In genomic region chr6:83727178-83727577, GRCm38 (mm10) we compare ENCODE assay signal across 20 mouse cellular contexts. TPM values are rescaled to one million over a fixed set of nuclear protein-coding genes. Genes with fewer than 3 reads are reported as not detected.
A peak's percentile ranks its signal among the peaks of the same experiment; 100 is the strongest.
DNase-seq lines count a peak whose midpoint lies in the region; ATAC-seq and TF ChIP-seq lines count a peak whose summit lies in the region.
"Had no signal": no experiment of that assay in that cellular context is flagged by ENCODE, and none has a peak within 500 bp of the region (broad histone marks: within the 10 kb centered on the region; RNA-seq: fewer than 3 reads in every experiment).

No protein-coding gene starts in this region.

- H3K36me3 ChIP-seq in intestine, postnatal 0 days (ENCODE audit: control insufficient read depth, insufficient read depth): no peaks in the 10 kb centered on the region
- no peaks in the 10 kb centered on the region for H3K36me3 ChIP-seq in intestine, embryonic 15.5 days
- H3K36me3 ChIP-seq in midbrain, postnatal 0 days (ENCODE audit: insufficient read depth, low read length): no peaks in the 10 kb centered on the region
- no peaks in the 10 kb centered on the region for H3K36me3 ChIP-seq in midbrain, embryonic 14.5 days (ENCODE audit: control insufficient read depth, insufficient read depth, low read length)
- H3K36me3 ChIP-seq: forebrain, embryonic 10.5 days; G1E; heart, embryonic 13.5 days; midbrain, embryonic 15.5 days; stomach, embryonic 15.5 days had no signal

- no peak overlapping the region for H3K9ac ChIP-seq in intestine, postnatal 0 days (ENCODE audit: low read depth, low read length)
- H3K9ac ChIP-seq in intestine, embryonic 15.5 days: no peak overlapping the region
- H3K9ac ChIP-seq in midbrain, postnatal 0 days (replicated peaks; ENCODE audit: low read length, poor library complexity, severe bottlenecking): no peak overlapping the region
- H3K9ac ChIP-seq in midbrain, embryonic 14.5 days (replicated peaks; ENCODE audit: low read length): no peak overlapping the region
- H3K9ac ChIP-seq: heart, embryonic 13.5 days; midbrain, embryonic 15.5 days; stomach, embryonic 15.5 days had no signal

- no peak overlapping the region for H3K4me3 ChIP-seq in intestine, postnatal 0 days (ENCODE audit: low read depth, low read length)
- no peak overlapping the region for H3K4me3 ChIP-seq in intestine, embryonic 15.5 days (replicated peaks)
- no peak overlapping the region for H3K4me3 ChIP-seq in midbrain, postnatal 0 days (ENCODE audit: low read depth, low read length)
- no peak overlapping the region for H3K4me3 ChIP-seq in midbrain, embryonic 14.5 days (replicated peaks; ENCODE audit: low read depth, low read length)
- H3K4me3 ChIP-seq: forebrain, embryonic 10.5 days; heart, embryonic 13.5 days; midbrain, embryonic 15.5 days; stomach, embryonic 15.5 days had no signal

- no peaks in the 10 kb centered on the region for H3K4me1 ChIP-seq in intestine, postnatal 0 days (replicated peaks; ENCODE audit: control insufficient read depth, insufficient read depth, low read length)
- H3K4me1 ChIP-seq in intestine, embryonic 15.5 days (replicated peaks): no peaks in the 10 kb centered on the region
- H3K4me1 ChIP-seq in midbrain, postnatal 0 days (ENCODE audit: insufficient read depth, low read length): no peaks in the 10 kb centered on the region
- H3K4me1 ChIP-seq in midbrain, embryonic 14.5 days (ENCODE audit: control insufficient read depth, insufficient read depth, low read length): no peaks in the 10 kb centered on the region
- H3K4me1 ChIP-seq: forebrain, embryonic 10.5 days; heart, embryonic 13.5 days; midbrain, embryonic 15.5 days; stomach, embryonic 15.5 days had no signal

- TF ChIP-seq CTCF in intestine, postnatal 0 days (IDR thresholded peaks at IDR 0.05; ENCODE audit: low read depth): peak; percentile 55
- peak; percentile 29 for TF ChIP-seq CTCF in midbrain, postnatal 0 days (IDR thresholded peaks at IDR 0.05)
- peak; percentile 28; the same call in 1 of the 2 replicates for TF ChIP-seq CTCF in brain, embryonic 14.5 days (IDR thresholded peaks at IDR 0.05; ENCODE audit: borderline replicate concordance, extremely low read depth, insufficient read depth, insufficient read length)

- no peaks in the 10 kb centered on the region for H3K9me3 ChIP-seq in intestine, postnatal 0 days (ENCODE audit: control insufficient read depth)
- H3K9me3 ChIP-seq in intestine, embryonic 15.5 days: no peaks in the 10 kb centered on the region
- no peaks in the 10 kb centered on the region for H3K9me3 ChIP-seq in midbrain, postnatal 0 days (ENCODE audit: low read length)
- H3K9me3 ChIP-seq in midbrain, embryonic 14.5 days (ENCODE audit: control insufficient read depth, low read length): no peaks in the 10 kb centered on the region
- H3K9me3 ChIP-seq: forebrain, embryonic 10.5 days; G1E; heart, embryonic 13.5 days; midbrain, embryonic 15.5 days; stomach, embryonic 15.5 days had no signal

- H3K27me3 ChIP-seq in intestine, postnatal 0 days (replicated peaks; ENCODE audit: control insufficient read depth, insufficient read depth, low read length): peaks cover 27% of the 10 kb centered on the region
- H3K27me3 ChIP-seq in intestine, embryonic 15.5 days (replicated peaks): peaks cover 10% of the 10 kb centered on the region
- H3K27me3 ChIP-seq in midbrain, postnatal 0 days (ENCODE audit: insufficient read depth, low read length): peaks cover 6% of the 10 kb centered on the region
- H3K27me3 ChIP-seq in midbrain, embryonic 14.5 days (ENCODE audit: control insufficient read depth, insufficient read depth, low read length): peaks cover 13% of the 10 kb centered on the region

- no peak for TF ChIP-seq POLR2A in brain, embryonic 14.5 days (IDR thresholded peaks at IDR 0.05; ENCODE audit: borderline replicate concordance, extremely low read depth, insufficient read depth, insufficient read length, poor library complexity, severe bottlenecking)

- ATAC-seq in intestine, postnatal 0 days: no peak
- ATAC-seq in intestine, embryonic 15.5 days: no peak
- no peak for ATAC-seq in midbrain, postnatal 0 days (ENCODE audit: low FRiP score)
- ATAC-seq in midbrain, embryonic 14.5 days (ENCODE audit: low FRiP score, low TSS enrichment): no peak
- ATAC-seq: midbrain, embryonic 15.5 days had no signal

- H3K27ac ChIP-seq in intestine, postnatal 0 days (ENCODE audit: low read depth, low read length): no peak overlapping the region
- H3K27ac ChIP-seq in intestine, embryonic 15.5 days: no peak overlapping the region
- H3K27ac ChIP-seq in midbrain, postnatal 0 days (ENCODE audit: low read depth, low read length): no peak overlapping the region
- no peak overlapping the region for H3K27ac ChIP-seq in midbrain, embryonic 14.5 days (replicated peaks; ENCODE audit: low read depth, low read length)
- H3K27ac ChIP-seq: forebrain, embryonic 10.5 days; heart, embryonic 13.5 days; midbrain, embryonic 15.5 days; stomach, embryonic 15.5 days had no signal

- DNase-seq in midbrain, postnatal 0 days (ENCODE audit: low spot score): no peak
- no peak for DNase-seq in midbrain, embryonic 14.5 days
- DNase-seq in brain, embryonic 14.5 days (ENCODE audit: low read depth): no peak
- no peak for DNase-seq in lung, postnatal 36 days
- no peak for DNase-seq in right cerebral cortex, postnatal 4 days
- DNase-seq: adrenal gland, postnatal 14 days; cerebellum, adult 18-20 months; lung, adult 18-20 months; thymus, postnatal 4 days had no signal

- WGBS in intestine, postnatal 0 days: 48% methylated on average over 4 of the region's 4 CpGs
- 41% methylated on average over 4 of the region's 4 CpGs for WGBS in intestine, embryonic 15.5 days
- WGBS in midbrain, postnatal 0 days: 45% methylated on average over 4 of the region's 4 CpGs
- WGBS in midbrain, embryonic 14.5 days: 46% methylated on average over 4 of the region's 4 CpGs

- no peak overlapping the region for H3K4me2 ChIP-seq in intestine, postnatal 0 days (replicated peaks; ENCODE audit: low read depth)
- no peak overlapping the region for H3K4me2 ChIP-seq in intestine, embryonic 15.5 days (replicated peaks)
- no peak overlapping the region for H3K4me2 ChIP-seq in midbrain, postnatal 0 days (ENCODE audit: low read depth, low read length, poor library complexity, severe bottlenecking)
- H3K4me2 ChIP-seq in midbrain, embryonic 14.5 days (ENCODE audit: low read length): no peak overlapping the region
- H3K4me2 ChIP-seq: heart, embryonic 13.5 days; midbrain, embryonic 15.5 days; stomach, embryonic 15.5 days had no signal

RNA-seq across cellular contexts. Expression of gene Atp6v1b1, which starts 15.6 kb away (rescaled TPM):
- not detected in 2 replicates for polyA plus RNA-seq in intestine, postnatal 0 days (2015; fragmentation: Nextera tagmentation; extraction: Ambion mirVana)
- polyA plus RNA-seq in intestine, embryonic 15.5 days (2015; fragmentation: Nextera tagmentation; extraction: Ambion mirVana): 0.08 TPM in 1 of 2 replicates, not detected in the other
- 0.77 TPM in 1 of 2 replicates, not detected in the other for total RNA-seq in midbrain, postnatal 0 days (2014; rRNA removed)
- 0.07 TPM in 1 of 2 replicates, not detected in the other for polyA plus RNA-seq in midbrain, postnatal 0 days (2015; fragmentation: Nextera tagmentation; extraction: Ambion mirVana)
- polyA plus RNA-seq in midbrain, embryonic 14.5 days (2014; fragmentation: Nextera tagmentation; extraction: Ambion mirVana): 0.18 TPM in 1 of 2 replicates, not detected in the other
- polyA plus RNA-seq in brain, embryonic 14.5 days (2012; rRNA removed): 0.08 and 0.26 TPM in 2 replicates
- total RNA-seq: adrenal gland, postnatal 14 days; gastrocnemius, adult 8-10 months had no signal
- polyA plus RNA-seq: forebrain, embryonic 10.5 days; G1E; heart, embryonic 13.5 days; large intestine, adult 2 months; midbrain, embryonic 15.5 days; neural tube, embryonic 14.5 days had no signal

RNA-seq across cellular contexts. Expression of gene Vax2, which starts 16.1 kb away (rescaled TPM):
- not detected in 2 replicates for polyA plus RNA-seq in intestine, postnatal 0 days (2015; fragmentation: Nextera tagmentation; extraction: Ambion mirVana)
- polyA plus RNA-seq in intestine, embryonic 15.5 days (2015; fragmentation: Nextera tagmentation; extraction: Ambion mirVana): not detected in 2 replicates
- not detected in 2 replicates for total RNA-seq in midbrain, postnatal 0 days (2014; rRNA removed)
- not detected in 2 replicates for polyA plus RNA-seq in midbrain, postnatal 0 days (2015; fragmentation: Nextera tagmentation; extraction: Ambion mirVana)
- 0.22 TPM in 1 of 2 replicates, not detected in the other for polyA plus RNA-seq in midbrain, embryonic 14.5 days (2014; fragmentation: Nextera tagmentation; extraction: Ambion mirVana)
- 0.07 and 0.10 TPM in 2 replicates for polyA plus RNA-seq in brain, embryonic 14.5 days (2012; rRNA removed)
- total RNA-seq: adrenal gland, postnatal 14 days; G1E; gastrocnemius, adult 8-10 months; left cerebral cortex, postnatal 10 days had no signal
- polyA plus RNA-seq: G1E; heart, embryonic 13.5 days; large intestine, adult 2 months; neural tube, embryonic 14.5 days; stomach, embryonic 15.5 days had no signal

RNA-seq across cellular contexts. Expression of gene Ankrd53, which starts 35.3 kb away (rescaled TPM):
- polyA plus RNA-seq in intestine, postnatal 0 days (2015; fragmentation: Nextera tagmentation; extraction: Ambion mirVana): not detected in 2 replicates
- 0.13 TPM in 1 of 2 replicates, not detected in the other for polyA plus RNA-seq in intestine, embryonic 15.5 days (2015; fragmentation: Nextera tagmentation; extraction: Ambion mirVana)
- total RNA-seq in midbrain, postnatal 0 days (2014; rRNA removed): not detected in 2 replicates
- 0.10 and 0.12 TPM in 2 replicates for polyA plus RNA-seq in midbrain, postnatal 0 days (2015; fragmentation: Nextera tagmentation; extraction: Ambion mirVana)
- polyA plus RNA-seq in midbrain, embryonic 14.5 days (2014; fragmentation: Nextera tagmentation; extraction: Ambion mirVana): 0.19 and 0.37 TPM in 2 replicates
- polyA plus RNA-seq in brain, embryonic 14.5 days (2012; rRNA removed): not detected in 2 replicates
- total RNA-seq: adrenal gland, postnatal 14 days; G1E; gastrocnemius, adult 8-10 months; left cerebral cortex, postnatal 10 days had no signal
- polyA plus RNA-seq: G1E; heart, embryonic 13.5 days; large intestine, adult 2 months; stomach, embryonic 15.5 days had no signal

RNA-seq across cellular contexts. Expression of gene Tex261, which starts 48.4 kb away (rescaled TPM):
- 107 and 111 TPM in 2 replicates for polyA plus RNA-seq in intestine, postnatal 0 days (2015; fragmentation: Nextera tagmentation; extraction: Ambion mirVana)
- polyA plus RNA-seq in intestine, embryonic 15.5 days (2015; fragmentation: Nextera tagmentation; extraction: Ambion mirVana): 84.2 and 86.4 TPM in 2 replicates
- total RNA-seq in midbrain, postnatal 0 days (2014; rRNA removed): 45.8 and 54.4 TPM in 2 replicates
- polyA plus RNA-seq in midbrain, postnatal 0 days (2015; fragmentation: Nextera tagmentation; extraction: Ambion mirVana): 66.8 and 71.4 TPM in 2 replicates
- polyA plus RNA-seq in midbrain, embryonic 14.5 days (2014; fragmentation: Nextera tagmentation; extraction: Ambion mirVana): 59.0 and 62.3 TPM in 2 replicates
- 51.3 and 69.0 TPM in 2 replicates for polyA plus RNA-seq in brain, embryonic 14.5 days (2012; rRNA removed)

RNA-seq across cellular contexts. Expression of gene Cd207, which starts 49.5 kb away (rescaled TPM):
- polyA plus RNA-seq in intestine, postnatal 0 days (2015; fragmentation: Nextera tagmentation; extraction: Ambion mirVana): not detected in 2 replicates
- not detected in 2 replicates for polyA plus RNA-seq in intestine, embryonic 15.5 days (2015; fragmentation: Nextera tagmentation; extraction: Ambion mirVana)
- 0.16 TPM in 1 of 2 replicates, not detected in the other for total RNA-seq in midbrain, postnatal 0 days (2014; rRNA removed)
- not detected in 2 replicates for polyA plus RNA-seq in midbrain, postnatal 0 days (2015; fragmentation: Nextera tagmentation; extraction: Ambion mirVana)
- polyA plus RNA-seq in midbrain, embryonic 14.5 days (2014; fragmentation: Nextera tagmentation; extraction: Ambion mirVana): not detected in 2 replicates
- 0.04 TPM in 1 of 2 replicates, not detected in the other for polyA plus RNA-seq in brain, embryonic 14.5 days (2012; rRNA removed)
- total RNA-seq: G1E; gastrocnemius, adult 8-10 months; left cerebral cortex, postnatal 10 days had no signal
- polyA plus RNA-seq: forebrain, embryonic 10.5 days; G1E; large intestine, adult 2 months; midbrain, embryonic 15.5 days; neural tube, embryonic 14.5 days had no signal
